Mouse (Mus musculus): ENCODE results near the gene Ubxn11.
"Not testable (repeated sequence)": the region's sequence is repeated elsewhere in the genome, so short reads cannot be mapped to it uniquely, and the experiment has no call there.

Gene Ubxn11

DNA sequence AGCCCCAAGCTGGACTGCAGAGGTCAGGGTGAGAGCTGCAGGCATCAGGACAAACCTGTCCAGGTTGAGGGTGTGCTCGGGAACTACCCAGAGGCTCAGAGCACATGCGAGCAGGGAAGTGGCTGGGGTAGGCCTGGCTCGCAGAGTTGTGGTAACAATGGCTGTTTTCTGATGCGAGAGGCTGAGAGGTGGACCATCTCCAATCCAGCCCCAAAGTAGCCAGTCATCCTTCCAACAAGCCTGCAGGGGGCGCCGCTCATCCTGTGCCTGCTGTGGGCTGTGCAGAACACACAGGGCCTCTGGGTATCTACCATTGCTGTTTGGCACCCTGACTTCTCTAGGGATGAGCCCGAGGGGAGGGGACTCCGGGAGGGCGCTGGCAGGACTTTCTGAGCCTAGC lies 17.3 kb downstream of the Ubxn11 start:
- DNase-seq = no peak

- no peak for DNase-seq
Measured at GRCm38 (mm10) chr4:134120192-134120805, 17.9 kb downstream of the Ubxn11 start.

- no peak for DNase-seq
Measured at GRCm38 (mm10) chr4:134120916-134121315, 18.5 kb downstream of the Ubxn11 start.

GRCm38 (mm10) chr4:134121571-134121970 lies 19.2 kb downstream of the Ubxn11 start:
- DNase-seq = no peak

DNA sequence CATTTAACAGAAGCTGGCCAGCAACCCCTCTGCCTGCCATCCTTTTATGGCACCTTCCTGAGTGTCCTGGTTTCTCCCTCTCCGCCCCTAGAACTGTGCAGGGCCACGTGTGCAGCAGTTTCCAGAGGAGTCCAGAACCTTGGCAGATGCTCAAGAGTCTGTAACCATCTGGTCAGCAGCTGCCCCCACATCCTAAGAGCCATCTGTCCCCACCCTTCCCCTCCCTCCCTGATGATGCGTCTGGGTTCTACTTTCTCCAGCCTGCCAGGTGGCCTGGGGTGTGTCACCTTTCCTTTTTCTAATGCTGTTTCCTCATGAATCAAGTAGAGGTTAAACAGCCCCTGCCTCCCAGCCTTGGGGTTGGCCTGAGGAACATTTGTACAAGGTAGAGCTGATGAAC lies 19.9 kb downstream of the Ubxn11 start:
- no peak for DNase-seq

DNA sequence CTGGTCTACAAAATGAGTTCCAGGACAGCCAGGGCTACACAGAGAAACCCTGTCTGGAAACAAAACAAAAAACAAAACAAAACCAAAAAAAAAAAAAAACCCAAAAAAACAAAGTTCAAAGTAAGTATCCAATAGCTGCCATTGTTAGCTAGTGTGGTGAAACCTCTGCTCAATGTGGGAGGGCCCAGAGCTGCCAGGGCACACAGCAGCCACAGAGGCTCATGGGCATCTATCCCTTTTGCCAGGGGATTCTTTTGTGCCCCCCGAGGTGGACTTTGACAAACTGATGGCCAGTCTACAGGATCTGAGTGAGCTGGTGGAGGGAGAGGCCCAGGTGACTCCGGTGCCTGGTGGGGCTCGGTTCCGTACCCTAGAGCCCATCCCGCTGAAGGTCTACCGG lies 20.8 kb downstream of the Ubxn11 start:
- DNase-seq = no peak

- no peak for DNase-seq
Measured at GRCm38 (mm10) chr4:134123680-134124551, 21.5 kb downstream of the Ubxn11 start.

- no peak for DNase-seq
Measured at GRCm38 (mm10) chr4:134125383-134126060, 23.2 kb downstream of the Ubxn11 start.

- no peak for DNase-seq
Measured at GRCm38 (mm10) chr4:134126300-134127120, 24.1 kb downstream of the Ubxn11 start.

DNA sequence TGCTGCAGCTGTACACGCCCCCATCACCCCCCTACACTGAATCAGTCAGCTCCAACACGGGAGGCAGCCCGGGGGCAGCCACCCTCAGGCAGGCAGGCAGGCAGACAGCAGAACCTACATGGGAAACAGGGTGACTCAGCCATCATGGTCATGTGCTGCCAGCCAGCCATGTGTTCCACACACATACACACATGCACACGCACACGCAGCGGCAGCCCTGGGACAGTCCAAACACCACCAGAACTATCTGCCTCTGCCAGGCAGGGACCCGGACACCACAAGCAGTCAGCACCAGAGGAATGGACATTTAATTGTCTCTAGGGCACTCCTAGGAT lies 24.7 kb downstream of the Ubxn11 start:
- no peak for DNase-seq

GRCm38 (mm10) chr4:134127793-134128192 lies 25.4 kb downstream of the Ubxn11 start:
- DNase-seq = no peak

GRCm38 (mm10) chr4:134128221-134128982 lies 26.0 kb downstream of the Ubxn11 start, which contains the start of gene Sh3bgrl3:
Gene Sh3bgrl3, minus strand, starts transcription at chr4:134128789.
- DNase-seq = peak; percentile 87

DNA sequence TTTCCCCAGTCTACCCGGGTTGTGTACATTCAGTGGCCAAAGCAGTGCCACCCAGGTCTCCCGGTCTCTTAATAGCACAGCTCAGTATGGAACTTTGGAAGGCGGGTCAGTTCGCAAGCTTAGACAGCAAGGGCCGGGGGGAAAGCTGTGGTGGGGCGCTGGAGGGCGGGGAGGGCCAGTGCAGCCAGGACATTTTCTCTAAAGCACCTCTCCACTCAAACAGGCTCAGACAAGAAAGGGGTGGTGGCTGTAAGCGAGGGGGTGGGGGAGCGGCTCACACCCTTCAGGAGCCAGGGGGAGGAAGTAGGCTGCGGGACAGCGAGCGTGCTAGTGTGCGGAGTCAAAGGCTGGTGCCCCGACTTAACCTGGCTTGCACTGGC lies 26.6 kb downstream of the Ubxn11 start:
- no peak for DNase-seq

DNA sequence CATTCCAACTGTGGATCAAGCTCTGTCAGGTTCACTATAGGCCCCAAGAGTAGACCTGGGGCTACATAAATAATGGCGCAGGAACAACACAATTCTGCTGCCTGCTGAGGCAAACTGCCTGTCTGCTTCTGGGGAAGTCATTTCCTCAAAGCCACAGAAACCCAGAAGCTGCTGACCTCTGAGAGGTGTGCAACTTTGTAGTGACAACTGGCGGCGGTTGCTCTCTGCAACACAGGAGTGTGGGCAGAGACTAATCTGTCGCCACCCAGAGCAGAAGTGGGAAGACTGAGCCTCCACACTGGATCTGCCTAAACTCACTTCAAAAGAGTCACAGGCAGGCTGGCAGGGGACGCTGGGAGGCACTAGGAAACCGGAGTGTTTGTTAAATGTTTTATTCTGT lies 27.1 kb downstream of the Ubxn11 start:
- no peak for DNase-seq

- DNase-seq = no peak
Measured at GRCm38 (mm10) chr4:134132117-134132516, 29.7 kb downstream of the Ubxn11 start.

DNA sequence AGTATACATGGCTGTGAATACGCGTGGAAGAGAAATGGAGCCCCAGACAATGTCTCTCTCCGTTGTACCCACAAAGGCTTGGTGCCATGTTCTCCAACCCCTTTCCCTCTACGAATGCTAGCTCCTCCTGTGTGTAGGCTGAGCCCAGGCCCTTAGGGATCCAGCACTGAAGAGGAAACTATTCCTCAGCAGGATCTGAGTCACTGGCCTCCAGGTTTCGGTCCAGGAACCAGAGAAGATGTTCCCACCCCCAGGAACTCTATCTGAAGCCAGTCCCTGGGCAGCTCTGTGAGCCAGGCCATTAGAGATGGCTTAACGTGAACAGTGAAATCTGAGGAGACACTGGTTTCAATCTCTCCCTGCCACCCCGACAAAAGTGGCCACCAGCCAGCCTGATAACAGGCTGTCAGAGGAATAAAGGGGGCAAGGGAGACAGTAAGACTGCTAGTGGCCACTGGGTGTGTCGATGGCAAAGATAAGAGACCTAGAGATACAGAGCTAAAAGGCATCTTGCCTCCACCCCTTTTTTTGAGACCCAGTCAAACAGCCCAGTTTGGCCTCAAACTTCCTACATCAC lies 30.2 kb downstream of the Ubxn11 start:
- no peak for DNase-seq

- DNase-seq = no peak
Measured at GRCm38 (mm10) chr4:134136280-134136926, 34.0 kb downstream of the Ubxn11 start.

- DNase-seq = no peak
Measured at GRCm38 (mm10) chr4:134138857-134139256, 36.5 kb downstream of the Ubxn11 start.

DNA sequence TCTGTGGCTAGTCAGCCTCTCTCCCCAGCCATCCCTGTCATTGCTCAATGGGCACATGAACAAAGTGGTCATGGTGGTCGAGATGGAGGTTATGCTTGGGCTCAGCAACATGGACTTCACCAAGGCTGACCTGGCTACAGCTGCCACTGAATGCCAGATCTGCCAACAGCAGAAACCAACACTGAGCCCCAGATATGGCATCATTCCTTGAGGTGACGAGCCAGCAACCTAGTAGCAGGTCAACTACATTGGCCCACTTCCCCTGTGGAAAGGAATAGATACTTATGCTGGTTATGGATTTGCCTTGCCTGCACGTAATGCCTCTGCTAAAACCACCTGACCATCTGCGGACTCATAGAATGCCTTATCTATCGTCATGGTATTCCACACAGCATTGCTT lies 41.9 kb downstream of the Ubxn11 start:
- DNase-seq = not testable (repeated sequence)

- no peak for DNase-seq
Measured at GRCm38 (mm10) chr4:134149389-134149788, 47.0 kb downstream of the Ubxn11 start.

DNA sequence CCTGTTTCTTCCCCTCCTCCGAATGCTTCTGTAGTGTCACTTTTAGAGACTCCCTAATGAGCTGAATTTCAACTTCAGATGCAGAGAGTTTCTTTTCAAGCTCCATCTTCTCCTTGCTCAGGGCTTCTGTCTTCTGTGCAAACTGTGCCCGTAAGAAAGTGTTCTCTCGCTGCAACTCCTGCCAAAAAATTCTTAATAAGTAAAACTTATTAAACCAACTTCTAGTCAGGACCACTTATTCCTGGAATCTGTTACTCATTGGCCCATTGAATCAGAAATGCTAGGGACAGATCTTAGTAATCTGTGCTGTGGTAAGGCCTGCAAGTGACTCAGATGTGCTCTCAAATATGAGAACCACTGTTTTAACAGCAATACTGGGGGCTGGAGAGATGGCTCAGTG lies 49.7 kb downstream of the Ubxn11 start:
- peak; percentile 72 for DNase-seq
